Mouse (Mus musculus) embryo, embryonic 10.5 days (tissue): ENCODE measurements around the gene Gstm6.
"Not testable (repeated sequence)": the region's sequence is repeated elsewhere in the genome, so short reads cannot be mapped to it uniquely, and the experiment has no call there.

Experiments
- DNase-seq: peaks from one replicate; pipeline ENCODE4 v3.0.0-alpha.2; 2015; ENCODE audit warnings: low spot score

Gene Gstm6

DNA sequence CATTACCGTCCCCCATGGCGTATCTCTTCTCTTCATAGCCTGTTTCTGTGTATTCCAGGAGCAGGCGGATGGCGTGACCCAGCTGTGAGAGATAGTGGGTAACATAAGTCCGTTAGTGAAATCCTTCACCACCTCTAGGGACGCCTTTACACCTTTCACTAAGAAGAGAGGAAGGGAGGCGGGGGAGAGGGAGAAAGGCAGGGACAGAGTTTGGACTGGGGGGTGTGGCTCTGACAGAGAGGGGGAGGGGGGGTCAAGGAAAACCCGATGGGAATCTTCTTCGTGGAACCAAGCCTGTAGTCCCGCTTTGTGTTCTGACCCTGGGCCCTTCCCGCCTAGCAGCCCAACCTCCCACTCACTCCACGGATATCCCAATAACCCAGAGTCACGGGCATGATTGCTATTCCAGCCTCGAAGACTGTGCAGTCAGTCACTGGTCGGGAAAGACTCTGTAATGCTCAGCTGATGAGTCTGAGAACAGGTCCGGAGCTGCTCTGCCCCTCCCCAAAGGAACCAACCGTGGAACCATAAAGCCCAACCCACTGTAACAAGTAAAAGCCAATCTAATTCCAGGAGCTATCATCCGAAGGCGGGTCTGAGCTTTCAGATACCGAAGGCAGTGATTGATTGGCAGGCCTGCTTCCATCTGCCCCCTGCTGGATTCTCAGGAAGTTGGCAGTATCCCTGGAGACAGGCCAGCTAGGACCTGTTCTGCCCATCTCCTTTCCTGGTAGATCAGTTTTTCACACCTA, at the start of gene Gstm6:
Gstm6 (minus strand) TSS at position 511 of the 752 bp plus-strand sequence.
- peak; percentile 78 for DNase-seq

- peak; percentile 70 for DNase-seq
Measured at GRCm38 (mm10) chr3:107986041-107986562, 42.6 kb upstream of the Gstm6 start, which contains the start of gene Gstm2. Gstm2 (minus strand) TSS chr3:107986453.

GRCm38 (mm10) chr3:107985141-107985540, 41.6 kb upstream of the Gstm6 start:
- DNase-seq: not testable (repeated sequence)

GRCm38 (mm10) chr3:107984471-107984870, 40.9 kb upstream of the Gstm6 start:
- no peak for DNase-seq

DNA sequence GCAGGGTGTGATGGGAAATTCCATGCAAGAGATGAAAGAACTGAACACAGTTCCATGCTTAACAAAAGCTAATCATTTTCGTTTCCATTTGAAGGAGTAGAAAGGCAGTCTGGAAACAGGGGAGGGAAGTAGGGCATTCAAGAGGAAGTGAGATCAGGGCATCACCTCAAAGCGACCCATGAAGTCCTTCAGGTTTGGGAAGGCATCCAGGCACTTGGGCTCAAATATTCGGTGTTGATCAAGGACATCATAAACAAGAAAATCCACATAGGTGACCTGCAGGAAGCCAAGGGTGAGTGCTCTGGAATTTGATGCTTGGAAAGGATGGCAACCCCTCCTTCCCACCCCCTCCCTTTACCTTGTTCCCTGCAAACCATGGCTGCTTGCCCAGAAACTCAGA, 40.2 kb upstream of the Gstm6 start:
- DNase-seq: no peak

DNA sequence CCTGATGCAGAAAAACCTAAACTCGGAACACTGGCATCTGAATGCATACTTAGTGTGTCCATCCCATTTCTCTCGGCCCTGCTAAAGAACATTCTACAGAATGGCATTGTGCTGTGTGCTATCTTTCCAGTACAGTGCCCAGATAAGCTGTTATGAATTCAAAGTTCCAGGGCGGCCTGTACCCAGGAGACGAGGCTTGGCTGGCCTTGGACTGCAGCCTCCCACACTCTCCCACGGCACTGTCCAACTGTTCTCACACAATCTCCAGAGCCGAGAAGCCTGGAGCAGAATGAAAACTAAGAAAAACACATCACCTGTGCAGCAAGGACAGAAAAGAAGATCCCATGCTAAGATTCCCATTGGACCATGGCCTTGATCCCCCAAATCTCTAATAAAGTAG, 39.2 kb upstream of the Gstm6 start:
- DNase-seq: no peak

DNA sequence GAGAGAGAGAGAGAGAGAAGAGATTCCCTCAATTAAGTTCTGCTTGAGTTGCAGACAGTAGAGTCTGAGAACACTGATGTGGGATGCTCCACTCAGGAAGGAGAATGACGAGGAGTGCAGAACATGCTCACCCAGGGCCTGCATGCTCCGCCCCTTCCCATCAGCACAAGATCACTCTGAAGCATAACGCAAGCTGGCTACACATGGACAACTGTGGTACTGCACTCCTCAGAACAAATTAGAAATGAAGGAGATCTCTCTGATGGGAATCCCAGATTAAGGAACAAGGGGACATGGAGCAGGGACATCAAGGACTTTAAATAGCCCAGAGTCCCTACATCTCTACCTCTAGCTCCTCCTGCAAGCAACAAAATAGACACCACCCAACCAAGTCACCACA, 37.7 kb upstream of the Gstm6 start:
- DNase-seq: no peak

- DNase-seq: no peak
Measured at GRCm38 (mm10) chr3:107977691-107978090, 34.1 kb upstream of the Gstm6 start.

- DNase-seq: no peak
Measured at GRCm38 (mm10) chr3:107974237-107974636, 30.7 kb upstream of the Gstm6 start.

DNA sequence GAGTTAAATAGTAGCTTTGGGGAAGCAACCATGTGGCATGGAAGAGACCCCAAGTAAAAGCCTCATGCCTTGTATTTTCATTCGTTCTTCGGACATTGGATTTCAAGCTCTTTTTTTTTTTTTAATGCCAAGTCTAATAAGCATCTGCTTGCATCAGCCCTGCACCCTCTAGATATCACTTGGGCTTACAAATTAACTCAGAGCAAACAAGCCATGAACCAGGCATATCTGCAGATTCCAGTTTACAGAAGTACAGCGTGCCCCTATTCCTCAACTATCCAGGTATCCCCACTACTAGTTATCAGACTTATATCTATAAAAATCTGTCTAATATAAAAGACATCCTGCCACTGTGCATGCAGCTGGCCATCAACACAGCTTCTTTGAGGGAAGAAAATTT, 28.5 kb upstream of the Gstm6 start:
- no peak for DNase-seq

GRCm38 (mm10) chr3:107971101-107971500, 27.6 kb upstream of the Gstm6 start:
- not testable (repeated sequence) for DNase-seq

- no peak for DNase-seq
Measured at GRCm38 (mm10) chr3:107968724-107969395, 25.3 kb upstream of the Gstm6 start, which contains the start of gene Gstm3. Gstm3 (minus strand) TSS chr3:107969283.

DNA sequence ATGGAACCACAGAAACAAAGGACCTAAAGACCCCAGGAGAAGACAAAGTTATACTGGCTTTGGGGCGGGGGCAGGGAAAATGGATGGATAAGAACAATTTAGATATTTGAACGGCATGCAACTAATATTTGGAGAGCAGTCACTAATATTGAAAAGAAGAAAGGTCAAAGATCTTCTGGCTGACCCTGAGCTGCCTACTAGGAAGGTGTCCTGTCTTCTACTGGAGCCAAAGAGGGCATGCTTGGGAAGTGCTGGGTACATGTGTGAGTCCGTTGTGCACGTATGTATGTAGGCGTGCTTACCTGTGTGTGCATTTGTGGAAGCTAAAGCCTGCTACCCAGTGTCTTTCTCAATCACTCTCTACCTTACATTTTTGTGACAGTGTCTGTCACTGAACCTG, 23.1 kb upstream of the Gstm6 start:
- DNase-seq: no peak

DNA sequence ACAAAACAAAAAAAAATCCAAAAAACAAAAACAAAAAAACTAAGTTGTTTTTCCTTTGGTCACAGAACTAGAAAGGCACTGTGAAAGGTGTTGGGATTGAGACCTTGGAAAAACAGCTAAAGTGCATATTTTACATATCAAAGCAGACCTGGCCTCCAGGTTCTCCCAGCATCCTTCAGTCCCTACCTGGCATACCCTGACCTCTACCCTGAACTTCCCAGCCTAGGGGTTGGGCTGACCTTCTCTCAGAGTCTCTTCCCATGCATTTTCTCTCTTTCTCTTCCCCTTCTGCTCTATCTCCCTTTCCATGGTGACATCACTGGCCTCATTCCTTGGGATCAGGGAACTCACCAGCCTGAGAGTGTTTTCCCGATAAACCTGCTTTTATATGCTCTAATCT, 22.0 kb upstream of the Gstm6 start:
- DNase-seq: no peak

GRCm38 (mm10) chr3:107964656-107965308, 21.2 kb upstream of the Gstm6 start:
- no peak for DNase-seq

DNA sequence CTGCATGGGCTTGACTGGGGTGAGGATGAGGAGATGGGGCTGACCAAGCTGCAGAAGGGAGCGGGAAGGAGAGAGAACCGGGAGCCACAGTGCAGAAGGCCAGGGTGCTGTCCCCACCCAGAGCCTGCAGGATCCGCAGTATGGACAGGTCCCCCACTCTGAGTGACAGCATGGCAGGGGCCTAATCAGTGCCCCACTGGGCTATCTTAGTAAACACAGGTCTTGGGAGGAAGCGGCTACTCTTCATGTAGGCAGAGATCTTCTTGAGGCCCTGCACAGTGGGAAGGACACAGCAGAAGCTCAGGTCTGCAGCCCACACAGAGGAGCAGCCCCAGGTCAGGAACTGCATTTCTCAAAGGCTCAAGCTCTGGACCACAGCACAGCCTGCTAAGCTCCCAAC, 20.5 kb upstream of the Gstm6 start:
- no peak for DNase-seq

DNA sequence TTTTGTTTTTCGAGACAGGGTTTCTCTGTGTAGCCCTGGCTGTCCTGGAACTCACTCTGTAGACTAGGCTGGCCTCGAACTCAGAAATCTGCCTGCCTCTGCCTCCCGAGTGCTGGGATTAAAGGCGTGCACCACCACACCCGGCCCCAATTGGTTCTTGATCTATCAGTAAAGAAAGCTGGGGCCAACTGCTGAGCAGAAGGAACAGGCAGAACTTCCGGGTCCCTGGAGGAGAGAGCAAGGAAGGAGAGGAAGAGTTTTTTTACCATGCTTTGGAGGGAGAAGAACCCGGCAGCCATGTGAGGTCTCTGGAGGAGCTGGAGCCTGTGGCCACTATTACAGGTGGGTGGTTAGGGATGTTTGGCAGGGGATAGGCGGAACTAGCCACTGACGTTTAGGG, 11.7 kb upstream of the Gstm6 start:
- DNase-seq: not testable (repeated sequence)

DNA sequence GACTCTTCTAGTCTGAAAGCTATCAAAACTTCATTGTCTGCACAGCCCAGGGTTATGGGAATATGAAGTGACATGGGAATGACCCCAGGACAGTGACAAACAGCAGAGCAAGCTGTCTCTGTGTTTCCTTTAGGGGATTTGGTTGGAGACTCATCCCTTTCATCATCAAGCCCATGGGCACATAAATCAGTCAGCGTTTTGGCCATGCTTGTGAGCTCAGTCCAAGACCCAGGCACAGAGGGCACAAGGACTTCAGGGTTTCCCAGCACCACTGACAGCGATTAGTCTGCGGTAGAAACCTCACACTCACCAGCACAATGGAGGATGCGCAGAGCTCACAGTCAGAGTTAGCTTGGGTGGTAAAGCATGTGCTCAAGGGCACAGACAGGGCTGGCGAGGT, 10.4 kb upstream of the Gstm6 start:
- DNase-seq: no peak

DNA sequence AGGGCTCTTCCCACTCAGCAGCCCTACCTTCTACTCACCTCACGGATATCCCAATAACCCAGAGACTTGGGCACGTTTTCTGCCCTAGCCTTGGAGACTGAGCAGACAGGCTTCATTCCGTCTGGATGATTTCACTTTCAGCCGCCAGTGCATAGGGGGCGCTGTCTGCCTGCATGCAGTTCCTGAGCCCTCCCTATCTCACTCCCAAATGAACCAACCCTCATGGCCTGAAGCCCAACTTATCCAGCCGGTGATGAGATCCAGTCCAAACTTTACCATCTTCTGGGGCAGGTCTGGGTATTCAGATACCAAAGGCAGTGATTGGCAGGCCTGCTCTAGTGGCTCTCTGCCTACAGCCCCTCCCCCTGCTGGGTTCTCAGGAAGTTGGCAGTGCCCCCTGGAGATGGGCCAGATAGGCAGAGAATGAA, 9.8 kb upstream of the Gstm6 start:
- peak; percentile 48 for DNase-seq

DNA sequence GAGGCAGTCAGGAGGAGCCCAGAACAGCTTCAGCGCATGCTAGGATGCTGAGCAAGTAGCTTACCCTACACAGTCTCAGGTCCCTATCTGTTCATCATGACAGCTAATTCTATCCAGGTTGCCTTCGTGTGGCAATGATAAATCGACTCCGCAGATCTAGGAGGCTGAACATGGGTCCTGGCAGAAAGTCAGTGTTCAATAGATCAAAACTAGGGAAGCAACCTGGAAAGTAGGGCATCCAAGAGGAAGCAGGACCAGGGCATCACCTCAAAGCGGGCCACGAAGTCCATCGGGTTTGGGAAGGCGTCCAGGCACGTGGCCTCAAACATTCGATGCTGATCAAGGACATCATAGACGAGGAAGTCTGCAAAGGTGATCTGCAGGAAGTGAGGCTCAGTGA, 7.0 kb upstream of the Gstm6 start:
- no peak for DNase-seq

DNA sequence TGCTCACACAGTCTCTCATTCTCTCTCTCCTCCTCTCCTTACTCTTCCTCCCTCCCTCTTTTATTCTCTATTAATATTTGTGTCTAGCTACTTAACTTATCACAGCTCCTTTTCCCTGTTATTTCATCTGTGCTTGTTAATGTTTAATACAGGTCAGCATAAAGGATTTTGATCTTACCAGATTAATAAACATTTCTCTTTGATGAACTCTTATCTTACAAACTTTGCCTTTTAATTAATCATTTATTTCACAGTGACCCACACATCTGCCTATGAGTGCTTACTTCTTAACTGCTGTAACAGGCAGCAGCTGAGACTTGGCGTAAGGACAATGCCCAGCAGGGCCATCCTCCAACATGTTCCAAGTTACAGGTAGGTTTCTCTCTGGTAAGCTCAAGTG, 5.9 kb upstream of the Gstm6 start:
- not testable (repeated sequence) for DNase-seq

GRCm38 (mm10) chr3:107945729-107946128, 2.2 kb upstream of the Gstm6 start:
- DNase-seq: no peak

DNA sequence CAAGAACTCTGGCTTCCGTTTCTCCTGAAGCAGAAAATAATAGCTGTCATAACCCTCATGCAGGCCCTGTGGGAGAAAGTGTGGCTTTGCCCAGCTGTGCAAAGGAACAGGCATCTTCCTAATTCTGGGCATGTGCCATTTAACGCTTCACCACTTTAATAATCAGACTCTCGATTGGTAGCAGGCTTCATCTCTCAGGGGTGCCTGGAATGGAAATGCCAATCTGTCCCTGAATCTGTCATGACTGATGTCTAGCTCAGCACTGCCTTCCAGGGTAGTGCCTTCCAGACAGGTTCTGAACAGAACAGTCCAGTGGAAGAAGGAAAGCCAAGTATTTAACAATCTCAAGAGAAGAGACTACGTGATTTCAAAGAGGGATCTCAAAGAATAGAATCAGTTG, 2.3 kb downstream of the Gstm6 start:
- DNase-seq: no peak
